Mouse (Mus musculus): Measurements from ENCODE around the gene Rbm34.

Gene Rbm34

GRCm38 (mm10) chr8:126903927-126904326 is 66.9 kb downstream of the Rbm34 start:
- in situ Hi-C loops (cut with MboI; ENCODE audit: unreplicated experiment in 2 of 2) = no loop called here

DNA sequence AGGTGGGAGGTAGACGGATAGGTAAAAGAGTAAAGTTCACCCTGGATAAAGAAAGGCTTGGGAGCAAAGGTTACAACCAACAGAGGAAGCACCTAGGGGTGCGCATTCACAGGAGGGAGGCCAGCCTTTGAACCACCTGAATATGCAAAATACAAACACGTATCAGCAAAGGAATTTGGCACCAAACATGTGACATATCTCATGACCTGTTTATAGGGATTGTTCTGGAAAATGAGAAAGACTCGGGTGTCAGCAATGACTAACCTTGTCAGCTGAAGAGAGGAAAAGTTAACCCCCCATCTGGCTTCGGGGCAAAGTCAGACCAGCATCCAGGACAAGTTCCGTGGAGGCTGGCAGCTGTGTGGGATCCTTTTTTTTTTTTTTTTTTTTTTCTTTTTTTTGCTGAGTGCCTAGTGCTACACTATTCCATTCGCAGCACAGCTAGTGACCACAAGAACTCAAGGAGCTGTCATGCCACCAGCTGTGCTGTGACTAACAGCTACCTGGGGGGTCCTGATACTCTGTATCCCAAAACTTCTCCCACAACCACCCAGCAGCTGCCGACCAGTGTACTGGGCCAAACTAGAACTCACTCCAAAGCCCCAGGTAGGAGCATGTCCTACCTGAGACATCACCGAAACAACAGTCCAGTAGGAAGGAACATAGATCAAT is 67.5 kb downstream of the Rbm34 start:
- in situ Hi-C loops (cut with MboI; ENCODE audit: unreplicated experiment in 2 of 2) = no loop called here

DNA sequence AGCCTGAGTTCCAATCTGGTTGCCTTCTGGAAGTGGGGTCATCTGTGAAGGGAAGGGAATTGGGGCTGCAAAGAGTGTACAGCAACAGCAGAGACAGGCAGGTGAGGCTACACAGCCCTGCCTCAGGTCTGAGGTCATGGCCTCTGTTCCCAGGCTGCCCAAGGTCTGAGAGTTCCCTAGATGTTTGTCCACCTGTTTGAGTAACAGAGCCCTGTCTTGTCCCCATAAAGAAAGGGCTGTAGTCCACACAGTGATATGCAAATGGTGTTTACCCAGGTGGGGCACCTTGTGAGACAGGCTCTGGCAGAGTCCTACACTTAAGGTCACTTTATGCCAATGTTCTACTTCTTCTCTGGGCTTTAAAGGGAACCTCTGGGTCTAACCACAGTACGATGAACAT is 69.3 kb downstream of the Rbm34 start:
- in situ Hi-C loops (cut with MboI; ENCODE audit: unreplicated experiment in 2 of 2) = no loop called here

DNA sequence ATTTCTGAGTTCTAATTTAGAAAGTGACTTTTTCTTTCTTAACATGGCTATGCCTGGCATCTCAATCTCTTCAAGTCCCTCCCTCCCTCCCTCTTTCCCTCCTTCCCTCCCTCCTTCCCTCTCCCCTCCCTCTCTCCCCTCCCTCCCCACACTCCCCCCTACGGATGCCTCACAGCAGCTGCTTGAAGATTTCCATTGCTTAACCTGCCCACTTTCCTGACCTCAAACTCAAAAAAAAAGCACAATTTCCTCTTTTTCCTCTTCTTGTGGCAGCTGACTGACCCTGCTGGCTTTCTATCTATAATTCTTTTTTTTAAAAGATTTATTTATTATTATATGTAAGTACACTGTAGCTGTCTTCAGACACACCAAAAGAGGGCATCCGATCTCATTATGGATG is 69.8 kb downstream of the Rbm34 start:
- in situ Hi-C loops (cut with MboI; ENCODE audit: unreplicated experiment in 2 of 2) = no loop called here
